Mouse (Mus musculus) gastrocnemius, adult 18-20 months (tissue): Measurements from ENCODE around the gene Phpt1. TPM values are rescaled to one million over a fixed set of nuclear protein-coding genes. Genes with fewer than 3 reads are reported as not detected.

Experiments
- DNase-seq: peaks from one replicate; pipeline ENCODE4 v3.0.0; 2021; ENCODE audit warnings: low spot score
- total RNA-seq, 2 experiments: library from RNA; stranded (reverse); gene quantifications; 2 replicates each; pipeline ENCODE4 v1.2.3; 2021

The Phpt1 gene
- total RNA-seq, 2 experiments from 2014 or later, result 54.6 to 57.5 TPM

DNA sequence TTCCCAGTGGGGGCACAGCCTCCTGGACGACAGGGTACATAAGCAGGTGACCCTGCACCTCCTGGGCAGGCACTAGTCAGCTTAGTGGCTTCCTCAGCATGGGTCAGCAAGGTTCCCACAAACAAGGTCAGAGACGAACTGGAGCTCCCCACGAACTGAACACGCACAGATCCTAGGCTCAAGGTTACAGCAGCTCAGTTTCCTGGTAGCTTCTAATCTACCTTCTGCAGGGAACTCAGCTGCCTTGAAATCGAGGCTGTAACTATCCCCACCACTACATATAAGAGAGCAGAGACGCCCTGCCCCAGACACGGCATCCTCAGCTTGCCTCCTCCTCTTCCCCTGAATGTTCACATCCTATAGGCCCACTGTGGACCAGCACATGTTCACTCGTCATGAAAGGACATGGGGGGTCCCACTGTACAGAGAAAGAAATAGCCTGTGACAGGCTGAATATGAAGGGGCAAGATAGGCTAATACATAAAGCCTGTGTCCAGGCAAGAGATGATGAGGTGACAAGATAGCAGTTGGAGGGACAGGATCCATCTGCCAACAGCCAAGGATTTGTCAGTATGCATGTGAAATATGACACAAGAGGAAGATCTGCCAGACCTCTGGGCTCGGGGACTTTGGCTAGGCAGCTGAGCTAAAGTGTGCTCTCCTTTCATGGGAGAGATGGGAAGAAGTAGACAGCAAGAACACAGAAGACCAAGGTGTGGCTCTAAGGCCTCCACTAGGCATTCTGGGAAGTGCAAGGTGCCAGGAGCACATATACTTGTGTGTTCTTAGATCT lies 48.3 kb downstream of the Phpt1 start:
- peak; percentile 59 for DNase-seq

Other genes with a start within 250 kb of the Phpt1 start
- gene Man1b1, start 242.9 kb downstream of the Phpt1 start, total RNA-seq, result 10 to 100 TPM; 14.0 to 15.2 TPM
- 10 to 100 TPM; 15.2 to 17.9 TPM for gene Dpp7, start 218.9 kb downstream of the Phpt1 start, total RNA-seq
- gene Uap1l1, start 209.5 kb downstream of the Phpt1 start, total RNA-seq, result 1 to 10 TPM; 3.8 to 5.7 TPM
- not detected for gene Sapcd2, start 202.9 kb downstream of the Phpt1 start, total RNA-seq
- gene Entpd2, start 179.3 kb downstream of the Phpt1 start, total RNA-seq, result 1 to 10 TPM; 6.2 to 8.3 TPM
- 10 to 100 TPM; 15.8 to 19.0 TPM for gene Npdc1, start 175.9 kb downstream of the Phpt1 start, total RNA-seq
- gene Fut7, start 152.0 kb downstream of the Phpt1 start, total RNA-seq, result not detected
- gene Abca2, start 146.5 kb downstream of the Phpt1 start, total RNA-seq, result 10 to 100 TPM; 14.1 to 15.5 TPM
- 1 to 10 TPM in 1 of 2 experiments, under 1 TPM in 1; 0.39 to 1.0 TPM for gene Clic3, start 118.4 kb downstream of the Phpt1 start, total RNA-seq
- gene Paxx, start 114.1 kb downstream of the Phpt1 start, total RNA-seq, result 10 to 100 TPM; 13.7 to 15.1 TPM
- gene Ptgds, start 105.2 kb downstream of the Phpt1 start, total RNA-seq, result not detected
- not detected for gene Lcn12, start 81.3 kb downstream of the Phpt1 start, total RNA-seq
- gene Fbxw5, start 74.5 kb downstream of the Phpt1 start, total RNA-seq, result 10 to 100 TPM; 81.5 to 84.3 TPM
- gene C8g, start 73.5 kb downstream of the Phpt1 start, total RNA-seq, result 1 to 10 TPM; 2.0 to 2.1 TPM
- 10 to 100 TPM; 13.7 to 15.1 TPM for gene Traf2, start 28.3 kb downstream of the Phpt1 start, total RNA-seq
- 100 to 1,000 TPM; 179 to 182 TPM for gene Edf1, start 17.4 kb downstream of the Phpt1 start, total RNA-seq
- under 1 TPM; 0.12 to 0.34 TPM for gene Mamdc4, start 379 bp downstream of the Phpt1 start, total RNA-seq
- gene Ajm1, start 6.5 kb upstream of the Phpt1 start, total RNA-seq, result not detected
- 10 to 100 TPM; 75.3 to 82.5 TPM for gene Rabl6, start 33.3 kb upstream of the Phpt1 start, total RNA-seq
- gene Ccdc183, start 42.5 kb upstream of the Phpt1 start, total RNA-seq, result not detected
- gene Tmem141, start 46.8 kb upstream of the Phpt1 start, total RNA-seq, result 10 to 100 TPM; 17.1 to 17.3 TPM
- 1 to 10 TPM; 2.4 to 3.0 TPM for gene Fcna, start 52.8 kb upstream of the Phpt1 start, total RNA-seq
- gene Lcn8, start 77.9 kb upstream of the Phpt1 start, total RNA-seq, result 1 to 10 TPM; 4.5 to 5.0 TPM
- gene Lcn5, start 82.7 kb upstream of the Phpt1 start, total RNA-seq, result not detected
- gene Lcn6, start 101.6 kb upstream of the Phpt1 start, total RNA-seq, result not detected
- gene Lcn10, start 107.5 kb upstream of the Phpt1 start, total RNA-seq, result not detected
- not detected for gene Obp2a, start 124.8 kb upstream of the Phpt1 start, total RNA-seq
- 10 to 100 TPM; 15.6 to 16.3 TPM for gene Bmyc, start 131.5 kb upstream of the Phpt1 start, total RNA-seq
- gene Obp2b, start 161.8 kb upstream of the Phpt1 start, total RNA-seq, result not detected
- not detected for gene Lcn3, start 190.3 kb upstream of the Phpt1 start, total RNA-seq
- gene Lcn11, start 201.8 kb upstream of the Phpt1 start, total RNA-seq, result not detected
- not detected for gene Gm13539, start 207.0 kb upstream of the Phpt1 start, total RNA-seq
- not detected for gene Glt6d1, start 240.6 kb upstream of the Phpt1 start, total RNA-seq
- gene Lcn9, start 247.9 kb upstream of the Phpt1 start, total RNA-seq, result not detected